Mouse (Mus musculus) lung, postnatal 0 days (tissue): ENCODE measurements around the gene Grin3a.

Experiments
- CTCF ChIP-seq: IDR thresholded peaks from 2 replicates; pipeline ENCODE4 v1.5.1; 2016; ENCODE audit warnings: antibody characterized with exemption, mild to moderate bottlenecking
- EP300 ChIP-seq: IDR thresholded peaks from 2 replicates; pipeline ENCODE4 v1.6.1; 2016; ENCODE audit warnings: antibody characterized with exemption, mild to moderate bottlenecking, control low read depth

- TF ChIP-seq CTCF (no peak), EP300 (no peak)
These were observed 121.6 kb downstream of the Grin3a start for GRCm38 (mm10) chr4:49723908-49724307.
